Mouse (Mus musculus): ENCODE results near the gene Rab3ip. TPM values are rescaled to one million over a fixed set of nuclear protein-coding genes. Genes with fewer than 3 reads are reported as not detected.
A peak's percentile ranks its signal among the peaks of the same experiment; 100 is the strongest.

The Rab3ip gene
- polyA plus RNA-seq (2015; fragmentation: Nextera tagmentation; extraction: Ambion mirVana): 9.8 and 11.0 TPM in 2 replicates

GRCm38 (mm10) chr10:116950009-116950769 lies at the start of gene Rab3ip:
Gene Rab3ip, minus strand, starts transcription at chr10:116950769.
- Histone ChIP-seq H3K4me2 (peak within 1 kb of the TSS; percentile 99), H3K9ac (peak within 1 kb of the TSS; percentile 91), H3K27me3 (no peaks in the 10 kb centered on the region), H3K4me1 (replicated peaks) (peaks cover 27% of the 10 kb centered on the region), H3K36me3 (no peaks in the 10 kb centered on the region), H3K4me3 (replicated peaks) (peak within 1 kb of the TSS; percentile 84), H3K9me3 (replicated peaks) (no peaks in the 10 kb centered on the region), H3K27ac (peak within 1 kb of the TSS; percentile 85)
- DNase-seq (peak; percentile 84), ATAC-seq (ENCODE audit: low read depth) (peak; percentile 92)
- under 1% methylated on average over 69 of the region's 103 CpGs for WGBS (ENCODE audit: insufficient replicate concordance)

GRCm38 (mm10) chr10:116998716-116999455 lies 48.3 kb upstream of the Rab3ip start:
- no peaks in the 10 kb centered on the region for H3K27me3 ChIP-seq
- H3K9ac ChIP-seq: no peak overlapping the region
- H3K9me3 ChIP-seq (replicated peaks): no peaks in the 10 kb centered on the region
- no peak for DNase-seq
- H3K4me3 ChIP-seq (replicated peaks): no peak overlapping the region
- WGBS (ENCODE audit: insufficient replicate concordance): 76% methylated on average over 17 of the region's 17 CpGs
- H3K4me2 ChIP-seq: no peak overlapping the region
- H3K27ac ChIP-seq: no peak overlapping the region
- no peaks in the 10 kb centered on the region for H3K36me3 ChIP-seq
- no peak for ATAC-seq (ENCODE audit: low read depth)
- H3K4me1 ChIP-seq (replicated peaks): 0 out of 2 replicates have a peak, but pooled peaks cover 5% of the 10 kb centered on the region

- no peak overlapping the region for H3K4me2 ChIP-seq
- no peaks in the 10 kb centered on the region for H3K36me3 ChIP-seq
- peak; percentile 62; the same call in 1 of the 2 replicates for ATAC-seq (ENCODE audit: low read depth)
- H3K4me1 ChIP-seq (replicated peaks): 0 out of 2 replicates have a peak, but pooled peaks cover 5% of the 10 kb centered on the region
- no peak overlapping the region for H3K27ac ChIP-seq
- 30% methylated on average over 6 of the region's 6 CpGs for WGBS (ENCODE audit: insufficient replicate concordance)
- no peak overlapping the region for H3K4me3 ChIP-seq (replicated peaks)
- no peak overlapping the region for H3K9ac ChIP-seq
- no peak for DNase-seq
- 0 out of 2 replicates have a peak, but pooled peaks cover 3% of the 10 kb centered on the region for H3K27me3 ChIP-seq
- H3K9me3 ChIP-seq (replicated peaks): no peaks in the 10 kb centered on the region
Observed at GRCm38 (mm10) chr10:116996236-116996600, 45.6 kb upstream of the Rab3ip start.

- Histone ChIP-seq H3K36me3 (no peaks in the 10 kb centered on the region), H3K9ac (no peak overlapping the region), H3K4me2 (no peak overlapping the region), H3K27me3 (0 out of 2 replicates have a peak, but pooled peaks cover 3% of the 10 kb centered on the region), H3K27ac (no peak overlapping the region), H3K9me3 (replicated peaks) (no peaks in the 10 kb centered on the region), H3K4me1 (replicated peaks) (0 out of 2 replicates have a peak, but pooled peaks cover 5% of the 10 kb centered on the region), H3K4me3 (replicated peaks) (no peak overlapping the region)
- DNase-seq (no peak), ATAC-seq (ENCODE audit: low read depth) (no peak)
- 41% methylated on average over 6 of the region's 6 CpGs for whole genome bisulfite sequencing (ENCODE audit: insufficient replicate concordance)
Observed at GRCm38 (mm10) chr10:116995584-116996235, 45.1 kb upstream of the Rab3ip start.

GRCm38 (mm10) chr10:116995162-116995561 lies 44.6 kb upstream of the Rab3ip start:
- Histone ChIP-seq H3K4me1 (replicated peaks) (0 out of 2 replicates have a peak, but pooled peaks cover 5% of the 10 kb centered on the region), H3K27ac (no peak overlapping the region), H3K4me3 (replicated peaks) (no peak overlapping the region), H3K4me2 (no peak overlapping the region), H3K36me3 (no peaks in the 10 kb centered on the region), H3K9ac (no peak overlapping the region), H3K9me3 (replicated peaks) (no peaks in the 10 kb centered on the region), H3K27me3 (0 out of 2 replicates have a peak, but pooled peaks cover 3% of the 10 kb centered on the region)
- ATAC-seq (ENCODE audit: low read depth) (no peak), DNase-seq (no peak)
- WGBS (ENCODE audit: insufficient replicate concordance): 66% methylated on average over 5 of the region's 5 CpGs

GRCm38 (mm10) chr10:116993971-116994370 lies 43.4 kb upstream of the Rab3ip start:
- H3K36me3 ChIP-seq: no peaks in the 10 kb centered on the region
- no peak for ATAC-seq (ENCODE audit: low read depth)
- 72% methylated on average over 8 of the region's 8 CpGs for WGBS (ENCODE audit: insufficient replicate concordance)

GRCm38 (mm10) chr10:116986264-116987082 lies 35.9 kb upstream of the Rab3ip start, which contains the start of gene Best3:
Gene Best3, plus strand, starts transcription at chr10:116986314.
- H3K27me3 ChIP-seq: no peaks in the 10 kb centered on the region
- no peak within 1 kb of the TSS for H3K4me2 ChIP-seq
- no peak within 1 kb of the TSS for H3K27ac ChIP-seq
- no peaks in the 10 kb centered on the region for H3K4me1 ChIP-seq (replicated peaks)
- H3K4me3 ChIP-seq (replicated peaks): no peak within 1 kb of the TSS
- ATAC-seq (ENCODE audit: low read depth) (no peak), DNase-seq (no peak)
- 63% methylated on average over 21 of the region's 21 CpGs for whole genome bisulfite sequencing (ENCODE audit: insufficient replicate concordance)
- no peaks in the 10 kb centered on the region for H3K9me3 ChIP-seq (replicated peaks)
- H3K9ac ChIP-seq: no peak within 1 kb of the TSS
- no peaks in the 10 kb centered on the region for H3K36me3 ChIP-seq

More at GRCm38 (mm10) chr10:116993971-116994370, 43.4 kb upstream of the Rab3ip start:
- H3K27ac ChIP-seq: no peak overlapping the region
- H3K9ac ChIP-seq: no peak overlapping the region
- H3K27me3 ChIP-seq: 0 out of 2 replicates have a peak, but pooled peaks cover 3% of the 10 kb centered on the region
- H3K4me2 ChIP-seq: no peak overlapping the region
- no peaks in the 10 kb centered on the region for H3K9me3 ChIP-seq (replicated peaks)
- 0 out of 2 replicates have a peak, but pooled peaks cover 5% of the 10 kb centered on the region for H3K4me1 ChIP-seq (replicated peaks)
- H3K4me3 ChIP-seq (replicated peaks): no peak overlapping the region
- DNase-seq: no peak

GRCm38 (mm10) chr10:116984836-116985235 lies 34.3 kb upstream of the Rab3ip start:
- H3K4me3 ChIP-seq (replicated peaks): no peak overlapping the region
- H3K9me3 ChIP-seq (replicated peaks): no peaks in the 10 kb centered on the region
- no peak overlapping the region for H3K27ac ChIP-seq
- no peak for DNase-seq
- no peaks in the 10 kb centered on the region for H3K4me1 ChIP-seq (replicated peaks)
- no peaks in the 10 kb centered on the region for H3K36me3 ChIP-seq
- H3K27me3 ChIP-seq: no peaks in the 10 kb centered on the region
- H3K4me2 ChIP-seq: no peak overlapping the region
- ATAC-seq (ENCODE audit: low read depth): no peak
- 57% methylated on average over 12 of the region's 12 CpGs for WGBS (ENCODE audit: insufficient replicate concordance)
- no peak overlapping the region for H3K9ac ChIP-seq

GRCm38 (mm10) chr10:116982526-116982925 lies 32.0 kb upstream of the Rab3ip start:
- 44% methylated on average over 4 of the region's 4 CpGs for WGBS (ENCODE audit: insufficient replicate concordance)
- no peak overlapping the region for H3K27ac ChIP-seq
- no peak for ATAC-seq (ENCODE audit: low read depth)
- no peak for DNase-seq
- H3K4me2 ChIP-seq: no peak overlapping the region
- no peaks in the 10 kb centered on the region for H3K9me3 ChIP-seq (replicated peaks)
- no peaks in the 10 kb centered on the region for H3K4me1 ChIP-seq (replicated peaks)
- H3K4me3 ChIP-seq (replicated peaks): no peak overlapping the region
- H3K36me3 ChIP-seq: no peaks in the 10 kb centered on the region
- no peak overlapping the region for H3K9ac ChIP-seq
- H3K27me3 ChIP-seq: no peaks in the 10 kb centered on the region

GRCm38 (mm10) chr10:116980888-116981287 lies 30.3 kb upstream of the Rab3ip start:
- Histone ChIP-seq H3K27ac (no peak overlapping the region), H3K9ac (no peak overlapping the region), H3K27me3 (no peaks in the 10 kb centered on the region), H3K36me3 (no peaks in the 10 kb centered on the region), H3K4me2 (no peak overlapping the region), H3K4me1 (replicated peaks) (no peaks in the 10 kb centered on the region), H3K9me3 (replicated peaks) (no peaks in the 10 kb centered on the region), H3K4me3 (replicated peaks) (no peak overlapping the region)
- ATAC-seq (ENCODE audit: low read depth): no peak
- no peak for DNase-seq
- 64% methylated on average over 3 of the region's 3 CpGs for WGBS (ENCODE audit: insufficient replicate concordance)

Measured in liver, embryonic 13.5 days (tissue).